Mouse (Mus musculus) liver, adult 2 months (tissue): ENCODE data around the gene Sptbn1. TPM values are rescaled to one million over a fixed set of nuclear protein-coding genes. Genes with fewer than 3 reads are reported as not detected.

Source experiments
- DNase-seq: peaks from one replicate; pipeline ENCODE4 v3.0.0-alpha.2; 2011; ENCODE audit warnings: low read depth, low spot score; ENCODE audit errors: extremely low read depth
- H3K27ac ChIP-seq: fragments of 200-500 bp; replicated peaks from 2 replicates; pipeline ENCODE4 v1.5.1; 2012; ENCODE audit warnings: low read depth, mild to moderate bottlenecking, control low read depth, inconsistent platforms, low read length; ENCODE audit not compliant: insufficient read depth
- H3K27me3 ChIP-seq: fragments of 200-500 bp; 2 replicates; pipeline ENCODE4 v1.6.1; 2012; ENCODE audit warnings: mild to moderate bottlenecking, moderate library complexity, low read length, inconsistent platforms; ENCODE audit not compliant: control insufficient read depth, insufficient read depth
- H3K36me3 ChIP-seq: fragments of 200-500 bp; 2 replicates; pipeline ENCODE4 v1.6.1; 2012; ENCODE audit warnings: low read length, inconsistent platforms; ENCODE audit not compliant: control insufficient read depth, insufficient read depth
- H3K4me1 ChIP-seq: fragments of 200-500 bp; 2 replicates; pipeline ENCODE4 v1.6.1; 2011; ENCODE audit warnings: low read length; ENCODE audit not compliant: control insufficient read depth, insufficient read depth
- H3K4me3 ChIP-seq: fragments of 200-500 bp; 2 replicates; pipeline ENCODE4 v1.5.1; 2011; ENCODE audit warnings: low read depth, mild to moderate bottlenecking, control low read depth, low read length, moderate library complexity; ENCODE audit not compliant: insufficient read depth
- H3K79me2 ChIP-seq: fragments of 200-500 bp; 2 replicates; pipeline ENCODE4 v1.6.1; 2012; ENCODE audit warnings: inconsistent platforms, mild to moderate bottlenecking, low read length, moderate library complexity; ENCODE audit not compliant: control insufficient read depth, insufficient read depth
- H3K9ac ChIP-seq: fragments of 200-500 bp; 2 replicates; pipeline ENCODE4 v1.6.1; 2012; ENCODE audit warnings: low read depth, mild to moderate bottlenecking, control low read depth, inconsistent platforms, low read length
- CTCF ChIP-seq: fragments of 200-500 bp; IDR thresholded peaks from 2 replicates; pipeline ENCODE4 v1.5.1; 2011; ENCODE audit warnings: low read depth, low read length, control low read depth
- POLR2A ChIP-seq: fragments of 200-500 bp; IDR thresholded peaks from 2 replicates; pipeline ENCODE4 v1.6.1; 2011; ENCODE audit warnings: low read length, control low read depth; ENCODE audit not compliant: insufficient read depth; ENCODE audit errors: extremely low read depth
- WGBS: fragments of 180-500 bp; shearing (Covaris S2); methylation state at CpG from one replicate; pipeline ENCODE4 v1.1.7; 2018; 5-methylcytosine and 5-hydroxymethylcytosine counted together
- polyA plus RNA-seq: library from polyadenylated mRNA; depleted of rRNA; stranded (reverse); fragments of >200 nt; gene quantifications from 2 replicates; pipeline ENCODE4 v1.2.3, GENCODE M21; 2012
- total RNA-seq: library from RNA; depleted of rRNA; stranded (reverse); fragments of >200 nt; gene quantifications from 2 replicates; pipeline ENCODE4 v1.2.3, GENCODE M21; 2014

Sptbn1 gene
- total and polyA plus RNA-seq, 2 experiments, result 13.0 to 50.9 TPM

GRCm38 (mm10) chr11:30288075-30288474 is 20.1 kb upstream of the Sptbn1 start:
- Histone ChIP-seq H3K36me3 (no peaks in the 10 kb centered on the region), H3K9ac (no peak overlapping the region), H3K4me1 (no peaks in the 10 kb centered on the region; the same call in 1 of the 2 replicates), H3K4me3 (no peak overlapping the region), H3K27me3 (no peaks in the 10 kb centered on the region), H3K79me2 (no peaks in the 10 kb centered on the region), H3K27ac (no peak overlapping the region)
- 82% methylated on average over 2 of the region's 2 CpGs for WGBS
- no peak for DNase-seq
- TF ChIP-seq CTCF, result no peak
- TF ChIP-seq POLR2A, result no peak

GRCm38 (mm10) chr11:30283710-30284109 is 15.7 kb upstream of the Sptbn1 start:
- Histone ChIP-seq H3K79me2 (no peaks in the 10 kb centered on the region), H3K4me3 (no peak overlapping the region), H3K36me3 (no peaks in the 10 kb centered on the region), H3K9ac (no peak overlapping the region), H3K27ac (no peak overlapping the region), H3K4me1 (no peaks in the 10 kb centered on the region; the same call in 1 of the 2 replicates), H3K27me3 (no peaks in the 10 kb centered on the region)
- 35% methylated on average over 2 of the region's 2 CpGs for WGBS
- no peak for DNase-seq
- no peak for TF ChIP-seq POLR2A
- no peak for TF ChIP-seq CTCF

- 76% methylated on average over 5 of the region's 5 CpGs for WGBS
- H3K4me1 ChIP-seq, result no peaks in the 10 kb centered on the region
- DNase-seq, result no peak
- no peaks in the 10 kb centered on the region for H3K79me2 ChIP-seq
- H3K36me3 ChIP-seq, result no peaks in the 10 kb centered on the region
- H3K9ac ChIP-seq, result no peak overlapping the region
- TF ChIP-seq CTCF (no peak), POLR2A (no peak)
- H3K27ac ChIP-seq, result no peak overlapping the region
- no peak overlapping the region for H3K4me3 ChIP-seq
- H3K27me3 ChIP-seq, result no peaks in the 10 kb centered on the region
Observed at GRCm38 (mm10) chr11:30281096-30281495, 13.1 kb upstream of the Sptbn1 start.

GRCm38 (mm10) chr11:30279278-30279677 is 11.3 kb upstream of the Sptbn1 start:
- no peak for TF ChIP-seq CTCF
- TF ChIP-seq POLR2A, result no peak
- 82% methylated on average over 5 of the region's 5 CpGs for WGBS
- Histone ChIP-seq H3K9ac (no peak overlapping the region), H3K27me3 (no peaks in the 10 kb centered on the region), H3K79me2 (no peaks in the 10 kb centered on the region), H3K4me1 (no peaks in the 10 kb centered on the region), H3K27ac (no peak overlapping the region), H3K36me3 (no peaks in the 10 kb centered on the region), H3K4me3 (no peak overlapping the region)
- no peak for DNase-seq

GRCm38 (mm10) chr11:30275436-30276031 is 7.6 kb upstream of the Sptbn1 start:
- DNase-seq, result no peak
- no peaks in the 10 kb centered on the region for H3K79me2 ChIP-seq
- H3K9ac ChIP-seq, result no peak overlapping the region
- WGBS, result 41% methylated on average over 3 of the region's 3 CpGs
- H3K4me1 ChIP-seq, result no peaks in the 10 kb centered on the region
- TF ChIP-seq CTCF (no peak), POLR2A (no peak)
- H3K36me3 ChIP-seq, result no peaks in the 10 kb centered on the region
- H3K27ac ChIP-seq, result no peak overlapping the region
- no peak overlapping the region for H3K4me3 ChIP-seq
- 0 out of 2 replicates have a peak, but pooled peaks cover 2% of the 10 kb centered on the region for H3K27me3 ChIP-seq

GRCm38 (mm10) chr11:30269524-30269923 is 1.5 kb upstream of the Sptbn1 start:
- 45% methylated on average over 1 of the region's 1 CpGs for WGBS
- no peak overlapping the region for H3K27ac ChIP-seq
- no peak for DNase-seq

More at GRCm38 (mm10) chr11:30269524-30269923, 1.5 kb upstream of the Sptbn1 start:
- H3K4me3 ChIP-seq, result no peak overlapping the region
- peaks cover 7% of the 10 kb centered on the region; the same call in 1 of the 2 replicates for H3K79me2 ChIP-seq
- TF ChIP-seq CTCF, result no peak
- no peak for TF ChIP-seq POLR2A
- peaks cover 6% of the 10 kb centered on the region; the same call in 1 of the 2 replicates for H3K27me3 ChIP-seq
- no peaks in the 10 kb centered on the region for H3K36me3 ChIP-seq
- H3K9ac ChIP-seq, result no peak overlapping the region
- H3K4me1 ChIP-seq, result no peaks in the 10 kb centered on the region
